Mouse (Mus musculus): ENCODE data around the gene Galnt16. TPM values are rescaled to one million over a fixed set of nuclear protein-coding genes. Genes with fewer than 3 reads are reported as not detected.

Galnt16 gene
- polyA plus RNA-seq, 1 experiment from 2014 or later, result 10.3 TPM

GRCm38 (mm10) chr12:80500506-80500905 lies 17.6 kb upstream of the Galnt16 start:
- no peak for DNase-seq (ENCODE audit: low spot score)
- ATAC-seq (ENCODE audit: insufficient read depth, low FRiP score, low TSS enrichment), result no peak
- no peak overlapping the region for H3K27ac ChIP-seq (ENCODE audit: low read depth, low read length)
- no peak overlapping the region for H3K4me2 ChIP-seq (ENCODE audit: low read depth)
- H3K9me3 ChIP-seq (ENCODE audit: control insufficient read depth, low read length), result no peaks in the 10 kb centered on the region
- H3K4me1 ChIP-seq (ENCODE audit: control insufficient read depth, insufficient read depth, low read length), result no peaks in the 10 kb centered on the region
- H3K4me3 ChIP-seq (ENCODE audit: low read depth, low read length), result no peak overlapping the region
- 72% methylated on average over 1 of the region's 1 CpGs for WGBS
- H3K27me3 ChIP-seq (ENCODE audit: control insufficient read depth, insufficient read depth, low read length), result no peaks in the 10 kb centered on the region
- no peak overlapping the region for H3K9ac ChIP-seq (ENCODE audit: low read length)
- no peaks in the 10 kb centered on the region for H3K36me3 ChIP-seq (ENCODE audit: control insufficient read depth, insufficient read depth, low read length)

- Histone ChIP-seq H3K4me1 (ENCODE audit: control insufficient read depth, insufficient read depth, low read length) (peaks cover 6% of the 10 kb centered on the region; the same call in 1 of the 2 replicates), H3K27me3 (ENCODE audit: control insufficient read depth, insufficient read depth, low read length) (no peaks in the 10 kb centered on the region), H3K36me3 (ENCODE audit: control insufficient read depth, insufficient read depth, low read length) (no peaks in the 10 kb centered on the region), H3K27ac (ENCODE audit: low read depth, low read length) (no peak overlapping the region), H3K4me2 (ENCODE audit: low read depth) (no peak overlapping the region), H3K9ac (ENCODE audit: low read length) (no peak overlapping the region), H3K9me3 (ENCODE audit: control insufficient read depth, low read length) (no peaks in the 10 kb centered on the region), H3K4me3 (ENCODE audit: low read depth, low read length) (no peak overlapping the region)
- DNase-seq (ENCODE audit: low spot score) (no peak), ATAC-seq (ENCODE audit: insufficient read depth, low FRiP score, low TSS enrichment) (no peak)
- WGBS, result 85% methylated on average over 5 of the region's 5 CpGs
Measured at GRCm38 (mm10) chr12:80504718-80505117, 13.4 kb upstream of the Galnt16 start.

GRCm38 (mm10) chr12:80507041-80507745 lies 10.9 kb upstream of the Galnt16 start:
- Histone ChIP-seq H3K9ac (ENCODE audit: low read length) (peak overlapping the region; percentile 8; the same call in 1 of the 2 replicates), H3K4me2 (ENCODE audit: low read depth) (no peak overlapping the region), H3K36me3 (ENCODE audit: control insufficient read depth, insufficient read depth, low read length) (no peaks in the 10 kb centered on the region), H3K27ac (ENCODE audit: low read depth, low read length) (no peak overlapping the region), H3K4me1 (ENCODE audit: control insufficient read depth, insufficient read depth, low read length) (peaks cover 6% of the 10 kb centered on the region; the same call in 1 of the 2 replicates), H3K9me3 (ENCODE audit: control insufficient read depth, low read length) (no peaks in the 10 kb centered on the region), H3K27me3 (ENCODE audit: control insufficient read depth, insufficient read depth, low read length) (no peaks in the 10 kb centered on the region), H3K4me3 (ENCODE audit: low read depth, low read length) (no peak overlapping the region)
- ATAC-seq (ENCODE audit: insufficient read depth, low FRiP score, low TSS enrichment) (no peak), DNase-seq (ENCODE audit: low spot score) (no peak)
- 47% methylated on average over 14 of the region's 14 CpGs for WGBS

GRCm38 (mm10) chr12:80518393-80518756 lies 298 bp downstream of the Galnt16 start:
- no peaks in the 10 kb centered on the region for H3K9me3 ChIP-seq (ENCODE audit: control insufficient read depth, low read length)
- H3K4me3 ChIP-seq (ENCODE audit: low read depth, low read length), result peak overlapping the region; percentile 77
- peak overlapping the region; percentile 81 for H3K4me2 ChIP-seq (ENCODE audit: low read depth)
- peak overlapping the region; percentile 73 for H3K27ac ChIP-seq (ENCODE audit: low read depth, low read length)
- H3K9ac ChIP-seq (ENCODE audit: low read length), result peak overlapping the region; percentile 70
- no peaks in the 10 kb centered on the region for H3K36me3 ChIP-seq (ENCODE audit: control insufficient read depth, insufficient read depth, low read length)
- ATAC-seq (ENCODE audit: insufficient read depth, low FRiP score, low TSS enrichment) (peak; percentile 41), DNase-seq (ENCODE audit: low spot score) (peak; percentile 60)
- peaks cover 20% of the 10 kb centered on the region for H3K27me3 ChIP-seq (ENCODE audit: control insufficient read depth, insufficient read depth, low read length)
- under 1% methylated on average over 25 of the region's 25 CpGs for WGBS
- peaks cover 8% of the 10 kb centered on the region; the same call in 1 of the 2 replicates for H3K4me1 ChIP-seq (ENCODE audit: control insufficient read depth, insufficient read depth, low read length)

GRCm38 (mm10) chr12:80518757-80519620 lies 912 bp downstream of the Galnt16 start:
- H3K27me3 ChIP-seq (ENCODE audit: control insufficient read depth, insufficient read depth, low read length), result peaks cover 20% of the 10 kb centered on the region
- H3K4me1 ChIP-seq (ENCODE audit: control insufficient read depth, insufficient read depth, low read length), result peaks cover 8% of the 10 kb centered on the region; the same call in 1 of the 2 replicates
- H3K4me3 ChIP-seq (ENCODE audit: low read depth, low read length), result peak overlapping the region; percentile 77
- peak overlapping the region; percentile 81 for H3K4me2 ChIP-seq (ENCODE audit: low read depth)
- ATAC-seq (ENCODE audit: insufficient read depth, low FRiP score, low TSS enrichment), result peak; percentile 87
- H3K9ac ChIP-seq (ENCODE audit: low read length), result peak overlapping the region; percentile 70
- H3K27ac ChIP-seq (ENCODE audit: low read depth, low read length), result peak overlapping the region; percentile 73
- no peaks in the 10 kb centered on the region for H3K36me3 ChIP-seq (ENCODE audit: control insufficient read depth, insufficient read depth, low read length)
- H3K9me3 ChIP-seq (ENCODE audit: control insufficient read depth, low read length), result no peaks in the 10 kb centered on the region
- under 1% methylated on average over 85 of the region's 90 CpGs for WGBS
- DNase-seq (ENCODE audit: low spot score), result peak; percentile 84

- WGBS, result under 1% methylated on average over 43 of the region's 43 CpGs
- H3K27ac ChIP-seq (ENCODE audit: low read depth, low read length), result peak overlapping the region; percentile 73
- peak overlapping the region; percentile 81 for H3K4me2 ChIP-seq (ENCODE audit: low read depth)
- H3K36me3 ChIP-seq (ENCODE audit: control insufficient read depth, insufficient read depth, low read length), result no peaks in the 10 kb centered on the region
- H3K4me1 ChIP-seq (ENCODE audit: control insufficient read depth, insufficient read depth, low read length), result peaks cover 8% of the 10 kb centered on the region; the same call in 1 of the 2 replicates
- DNase-seq (ENCODE audit: low spot score) (peak; percentile 76), ATAC-seq (ENCODE audit: insufficient read depth, low FRiP score, low TSS enrichment) (peak; percentile 46)
- peak overlapping the region; percentile 77 for H3K4me3 ChIP-seq (ENCODE audit: low read depth, low read length)
- no peaks in the 10 kb centered on the region for H3K9me3 ChIP-seq (ENCODE audit: control insufficient read depth, low read length)
- H3K27me3 ChIP-seq (ENCODE audit: control insufficient read depth, insufficient read depth, low read length), result peaks cover 20% of the 10 kb centered on the region
- H3K9ac ChIP-seq (ENCODE audit: low read length), result peak overlapping the region; percentile 70
Measured at GRCm38 (mm10) chr12:80519621-80520332, 1.7 kb downstream of the Galnt16 start.

- Histone ChIP-seq H3K27me3 (ENCODE audit: control insufficient read depth, insufficient read depth, low read length) (peaks cover 10% of the 10 kb centered on the region), H3K9ac (ENCODE audit: low read length) (no peak overlapping the region), H3K36me3 (ENCODE audit: control insufficient read depth, insufficient read depth, low read length) (no peaks in the 10 kb centered on the region), H3K4me2 (ENCODE audit: low read depth) (no peak overlapping the region), H3K9me3 (ENCODE audit: control insufficient read depth, low read length) (no peaks in the 10 kb centered on the region), H3K27ac (ENCODE audit: low read depth, low read length) (no peak overlapping the region), H3K4me1 (ENCODE audit: control insufficient read depth, insufficient read depth, low read length) (peaks cover 15% of the 10 kb centered on the region; the same call in 1 of the 2 replicates), H3K4me3 (ENCODE audit: low read depth, low read length) (no peak overlapping the region)
- no peak for ATAC-seq (ENCODE audit: insufficient read depth, low FRiP score, low TSS enrichment)
- 74% methylated on average over 3 of the region's 3 CpGs for WGBS
- no peak for DNase-seq (ENCODE audit: low spot score)
Measured at GRCm38 (mm10) chr12:80522006-80522405, 3.9 kb downstream of the Galnt16 start.

GRCm38 (mm10) chr12:80524276-80524921 lies 6.3 kb downstream of the Galnt16 start:
- ATAC-seq (ENCODE audit: insufficient read depth, low FRiP score, low TSS enrichment) (no peak), DNase-seq (ENCODE audit: low spot score) (no peak)
- no peaks in the 10 kb centered on the region for H3K9me3 ChIP-seq (ENCODE audit: control insufficient read depth, low read length)
- no peak overlapping the region for H3K27ac ChIP-seq (ENCODE audit: low read depth, low read length)
- no peak overlapping the region for H3K4me3 ChIP-seq (ENCODE audit: low read depth, low read length)
- WGBS, result 24% methylated on average over 12 of the region's 12 CpGs
- H3K9ac ChIP-seq (ENCODE audit: low read length), result no peak overlapping the region
- H3K36me3 ChIP-seq (ENCODE audit: control insufficient read depth, insufficient read depth, low read length), result no peaks in the 10 kb centered on the region
- peaks cover 15% of the 10 kb centered on the region; the same call in 1 of the 2 replicates for H3K4me1 ChIP-seq (ENCODE audit: control insufficient read depth, insufficient read depth, low read length)
- no peak overlapping the region for H3K4me2 ChIP-seq (ENCODE audit: low read depth)
- 0 out of 2 replicates have a peak, but pooled peaks cover 2% of the 10 kb centered on the region for H3K27me3 ChIP-seq (ENCODE audit: control insufficient read depth, insufficient read depth, low read length)

Measured in neural tube, embryonic 11.5 days (tissue).